Mouse (Mus musculus) kidney, adult 2 months (tissue): Measurements from ENCODE around the gene Atg9a. TPM values are rescaled to one million over a fixed set of nuclear protein-coding genes. Genes with fewer than 3 reads are reported as not detected.
A peak's percentile ranks its signal among the peaks of the same experiment; 100 is the strongest.
"Not testable (repeated sequence)": the region's sequence is repeated elsewhere in the genome, so short reads cannot be mapped to it uniquely, and the experiment has no call there.

Source experiments
- DNase-seq: peaks from one replicate; pipeline ENCODE4 v3.0.0; 2021
- H3K27ac ChIP-seq: fragments of 200-500 bp; 2 replicates; pipeline ENCODE4 v1.5.1; 2012; ENCODE audit warnings: low read depth, low read length, control low read depth, inconsistent platforms; ENCODE audit not compliant: insufficient read depth
- H3K27me3 ChIP-seq: fragments of 200-500 bp; replicated peaks from 2 replicates; pipeline ENCODE4 v1.6.1; 2012; ENCODE audit warnings: mild to moderate bottlenecking, moderate library complexity, low read length, inconsistent platforms; ENCODE audit not compliant: control insufficient read depth, insufficient read depth
- H3K36me3 ChIP-seq: fragments of 200-500 bp; 2 replicates; pipeline ENCODE4 v1.6.1; 2012; ENCODE audit warnings: mild to moderate bottlenecking, moderate library complexity, low read length, inconsistent platforms; ENCODE audit not compliant: control insufficient read depth, insufficient read depth
- H3K4me1 ChIP-seq: fragments of 200-500 bp; 2 replicates; pipeline ENCODE4 v1.6.1; 2011; ENCODE audit warnings: low read length; ENCODE audit not compliant: control insufficient read depth, insufficient read depth
- H3K4me3 ChIP-seq: fragments of 200-500 bp; 2 replicates; pipeline ENCODE4 v1.5.1; 2011; ENCODE audit warnings: mild to moderate bottlenecking, low read depth, low read length, control low read depth; ENCODE audit not compliant: insufficient read depth
- CTCF ChIP-seq: fragments of 200-500 bp; conservative IDR thresholded peaks from 2 replicates; pipeline ENCODE4 v1.5.1; 2011; ENCODE audit warnings: low read depth, mild to moderate bottlenecking, control low read depth, low read length, moderate library complexity, mixed read lengths; ENCODE audit not compliant: insufficient read depth, insufficient read length
- POLR2A ChIP-seq: fragments of 200-500 bp; IDR thresholded peaks from one replicate; pipeline ENCODE4 v1.6.1; 2011; ENCODE audit warnings: low read depth, low read length, control low read depth
- WGBS: fragments of 180-500 bp; shearing (Covaris S2); methylation state at CpG from one replicate; pipeline ENCODE4 v1.1.7; 2018; 5-methylcytosine and 5-hydroxymethylcytosine counted together
- polyA plus RNA-seq: library from polyadenylated mRNA; depleted of rRNA; stranded (reverse); fragments of >200 nt; gene quantifications from 2 replicates; pipeline ENCODE4 v1.2.3, GENCODE M21; 2012; rRNA removed

The Atg9a gene
- polyA plus RNA-seq = 67.5 and 86.5 TPM in 2 replicates

- no peaks in the 10 kb centered on the region; the same call in none of the 2 replicates for H3K36me3 ChIP-seq
- no peak for TF ChIP-seq CTCF
- peak; percentile 31 for TF ChIP-seq POLR2A
- H3K4me1 ChIP-seq = peaks cover 10% of the 10 kb centered on the region; the same call in 1 of the 2 replicates
- H3K27ac ChIP-seq = peak within 1 kb of the TSS; percentile 94
- under 1% methylated on average over 55 of the region's 56 CpGs for WGBS
- H3K27me3 ChIP-seq = no peaks in the 10 kb centered on the region
- peak within 1 kb of the TSS; percentile 88 for H3K4me3 ChIP-seq
- DNase-seq = peak; percentile 99
Observed at GRCm38 (mm10) chr1:75191622-75192402, at the start of gene Atg9a, which contains the start of gene Ankzf1. Gene Atg9a (minus strand): TSS chr1:75192196. Gene Ankzf1 (plus strand): TSS chr1:75192151.

DNA sequence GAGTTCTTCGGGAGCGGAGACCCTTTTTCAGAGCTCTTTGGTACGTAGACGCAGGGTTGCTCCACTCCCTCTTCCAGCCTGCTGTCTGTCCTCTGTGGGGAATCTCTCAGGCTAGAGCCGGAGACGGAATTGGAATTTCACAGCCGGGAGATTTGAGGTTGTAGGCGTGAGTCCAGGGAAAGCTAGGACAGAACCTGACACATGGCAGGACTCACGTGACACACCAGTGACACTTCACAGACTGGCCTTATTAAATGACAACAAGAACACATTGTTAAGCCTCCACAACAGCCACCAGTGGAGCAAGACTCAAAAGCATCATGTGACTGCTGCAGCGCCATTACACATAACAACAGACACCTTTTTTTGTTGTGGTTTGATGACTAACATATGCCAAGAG, 47.6 kb upstream of the Atg9a start:
- H3K27me3 ChIP-seq = no peaks in the 10 kb centered on the region
- WGBS = 85% methylated on average over 10 of the region's 10 CpGs
- H3K27ac ChIP-seq = no peak overlapping the region
- no peak for TF ChIP-seq CTCF
- no peak for TF ChIP-seq POLR2A
- no peak for DNase-seq
- no peak overlapping the region for H3K4me3 ChIP-seq
- H3K4me1 ChIP-seq = peaks cover 12% of the 10 kb centered on the region
- no peaks in the 10 kb centered on the region; the same call in 1 of the 2 replicates for H3K36me3 ChIP-seq

- Histone ChIP-seq H3K27ac (peak within 1 kb of the TSS; percentile 100), H3K36me3 (no peaks in the 10 kb centered on the region; the same call in 1 of the 2 replicates), H3K27me3 (no peaks in the 10 kb centered on the region), H3K4me1 (peaks cover 12% of the 10 kb centered on the region), H3K4me3 (peak within 1 kb of the TSS; percentile 83)
- peak; percentile 69 for TF ChIP-seq POLR2A
- TF ChIP-seq CTCF = no peak
- peak; percentile 96 for DNase-seq
- WGBS = under 1% methylated on average over 64 of the region's 64 CpGs
Observed at GRCm38 (mm10) chr1:75236117-75237050, 44.4 kb upstream of the Atg9a start, which contains the start of gene Dnajb2. Gene Dnajb2 (plus strand): TSS chr1:75236406.

DNA sequence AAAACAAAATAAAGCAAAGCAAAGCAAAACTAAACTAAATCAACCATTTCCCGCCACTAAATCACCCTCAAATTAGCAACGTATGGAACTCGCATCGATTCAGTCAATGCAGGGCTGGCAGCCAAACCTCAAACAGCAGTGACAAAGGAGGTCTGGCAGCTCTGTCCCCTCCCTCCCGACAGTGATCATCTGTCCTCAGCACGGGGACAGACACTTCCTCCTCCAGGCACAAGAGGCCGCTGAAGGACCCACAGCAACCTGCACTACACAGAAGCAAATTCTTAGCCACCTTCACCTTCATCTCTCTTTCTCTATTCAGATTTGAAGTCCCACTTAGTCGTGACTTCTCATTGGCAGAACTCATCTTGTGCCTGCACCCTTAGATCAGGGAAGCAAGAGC, 42.6 kb upstream of the Atg9a start:
- Histone ChIP-seq H3K27ac (peak overlapping the region; percentile 26; the same call in 1 of the 2 replicates), H3K4me3 (peak overlapping the region; percentile 32; the same call in 1 of the 2 replicates), H3K27me3 (no peaks in the 10 kb centered on the region), H3K4me1 (peaks cover 12% of the 10 kb centered on the region), H3K36me3 (no peaks in the 10 kb centered on the region)
- peak; percentile 82 for DNase-seq
- peak; percentile 81 for TF ChIP-seq CTCF
- TF ChIP-seq POLR2A = no peak
- 2% methylated on average over 8 of the region's 8 CpGs for WGBS

- DNase-seq, H3K27me3 ChIP-seq, H3K4me3 ChIP-seq, H3K36me3 ChIP-seq, H3K27ac ChIP-seq: not testable (repeated sequence)
- H3K4me1 ChIP-seq = peaks cover 12% of the 10 kb centered on the region
- 72% methylated on average over 4 of the region's 4 CpGs for WGBS
- 0 out of 2 replicates have a peak, but pooled peaks have one; percentile 1 for TF ChIP-seq CTCF
Observed at GRCm38 (mm10) chr1:75232489-75232888, 40.5 kb upstream of the Atg9a start.

- TF ChIP-seq CTCF = no peak
- no peak for TF ChIP-seq POLR2A
- H3K27ac ChIP-seq = no peak within 1 kb of the TSS
- no peak within 1 kb of the TSS for H3K4me3 ChIP-seq
- no peaks in the 10 kb centered on the region for H3K27me3 ChIP-seq
- DNase-seq = no peak
- no peaks in the 10 kb centered on the region for H3K36me3 ChIP-seq
- WGBS = 80% methylated on average over 5 of the region's 5 CpGs
- H3K4me1 ChIP-seq = peaks cover 7% of the 10 kb centered on the region
Observed at GRCm38 (mm10) chr1:75231664-75232152, 39.7 kb upstream of the Atg9a start, which contains the start of gene A630095N17Rik. Gene A630095N17Rik (minus strand): TSS chr1:75232102.
